Mouse (Mus musculus) MEL (cell line): ENCODE data around the gene Iqch.

Experiments used
- CTCF ChIP-seq, 3 experiments: IDR thresholded peaks in 2 of 3; conservative IDR thresholded peaks in 1 of 3; 2 replicates each; pipeline ENCODE4 v1.5.1; 2011 to 2012; ENCODE audit warnings: low read length in 3 of 3, low read depth in 2 of 3, mild to moderate bottlenecking in 2 of 3, improper control_type of control experiment in 1 of 3, inconsistent platforms in 1 of 3, mixed read lengths in 1 of 3, moderate library complexity in 1 of 3; ENCODE audit not compliant: control insufficient read depth in 1 of 3, insufficient read depth in 1 of 3, poor library complexity in 1 of 3, severe bottlenecking in 1 of 3
- MAX ChIP-seq: IDR thresholded peaks from 2 replicates; pipeline ENCODE4 v1.6.1; 2011; ENCODE audit warnings: low read length, improper control_type of control experiment
- POLR2A ChIP-seq, 2 experiments: IDR thresholded peaks; 2 replicates each; pipeline ENCODE4 v1.6.1; 2011 to 2012; ENCODE audit warnings: low read length in 2 of 2, mild to moderate bottlenecking in 2 of 2, control low read depth in 1 of 2, improper control_type of control experiment in 1 of 2, low read depth in 1 of 2, moderate library complexity in 1 of 2; ENCODE audit not compliant: control insufficient read depth in 1 of 2, insufficient read depth in 1 of 2, poor library complexity in 1 of 2
- USF1 ChIP-seq: IDR thresholded peaks from 2 replicates; pipeline ENCODE4 v1.6.1; 2014; ENCODE audit warnings: low read depth, mild to moderate bottlenecking, inconsistent platforms, low read length, improper control_type of control experiment, moderate library complexity

- TF ChIP-seq POLR2A (IDR thresholded peaks at IDR 0.05; ENCODE audit: control insufficient read depth in 1 of 2, insufficient read depth in 1 of 2, low read depth in 1 of 2, low read length in 2 of 2, poor library complexity in 1 of 2) (no peak), CTCF (IDR thresholded peaks at IDR 0.05 in 2 of 3, conservative IDR thresholded peaks at IDR 0.05 in 1 of 3; ENCODE audit: control insufficient read depth in 1 of 3, insufficient read depth in 1 of 3, low read depth in 2 of 3, low read length in 3 of 3, poor library complexity in 1 of 3, severe bottlenecking in 1 of 3) (peak in 2 of 3 experiments; percentile 58 to 68; a peak in 4 of 6 replicates), USF1 (no peak), MAX (no peak)
Measured at GRCm38 (mm10) chr9:63649841-63650545, 47.7 kb upstream of the Iqch start.
